Mouse (Mus musculus) ovary, adult 18-20 months (tissue): Measurements from ENCODE around the gene Wdr93.
A peak's percentile ranks its signal among the peaks of the same experiment; 100 is the strongest.

Experiments
- DNase-seq: peaks from one replicate; pipeline ENCODE4 v3.0.0; 2022; ENCODE audit warnings: low spot score, mixed read lengths

The Wdr93 gene

DNA sequence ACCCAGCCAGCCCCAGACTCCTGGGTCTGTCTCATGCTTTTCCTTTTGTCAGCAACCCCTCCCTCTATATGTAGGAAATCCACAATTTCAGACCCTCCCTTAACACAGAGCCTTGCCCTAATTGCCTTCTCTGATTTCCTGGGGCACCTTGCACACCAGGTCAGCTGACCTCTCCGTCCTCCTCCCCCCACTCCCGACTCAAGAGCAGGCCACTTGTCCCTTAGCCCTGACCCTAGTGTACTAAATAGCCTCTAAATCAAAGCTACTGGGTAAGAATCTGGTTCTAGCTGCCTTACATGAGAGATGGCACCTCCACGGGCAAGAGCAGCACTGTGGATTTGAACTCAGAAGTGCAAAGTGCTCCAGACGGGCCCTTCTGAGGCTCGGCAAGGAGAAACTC is 59.1 kb downstream of the Wdr93 start:
- no peak for DNase-seq

DNA sequence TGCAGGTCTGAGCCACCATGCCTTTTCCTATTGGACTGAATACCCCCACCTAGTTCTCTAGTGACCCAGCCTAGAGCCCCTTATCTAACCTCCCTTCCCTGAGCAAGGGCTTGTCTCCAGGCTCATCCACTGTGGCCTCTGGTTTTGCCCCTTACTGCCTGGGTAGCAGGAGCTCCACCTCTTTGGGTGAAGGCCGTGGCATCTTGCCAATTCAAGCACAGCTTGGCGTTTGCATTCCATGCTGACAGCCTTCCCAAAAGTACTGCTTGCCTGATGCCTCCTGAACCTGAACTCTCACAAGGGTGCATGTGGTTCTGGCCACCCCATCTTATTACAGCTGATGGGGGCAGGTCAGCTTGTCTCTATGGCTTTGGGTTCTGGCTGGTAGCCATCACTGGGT is 60.9 kb downstream of the Wdr93 start:
- peak; percentile 53 for DNase-seq

DNA sequence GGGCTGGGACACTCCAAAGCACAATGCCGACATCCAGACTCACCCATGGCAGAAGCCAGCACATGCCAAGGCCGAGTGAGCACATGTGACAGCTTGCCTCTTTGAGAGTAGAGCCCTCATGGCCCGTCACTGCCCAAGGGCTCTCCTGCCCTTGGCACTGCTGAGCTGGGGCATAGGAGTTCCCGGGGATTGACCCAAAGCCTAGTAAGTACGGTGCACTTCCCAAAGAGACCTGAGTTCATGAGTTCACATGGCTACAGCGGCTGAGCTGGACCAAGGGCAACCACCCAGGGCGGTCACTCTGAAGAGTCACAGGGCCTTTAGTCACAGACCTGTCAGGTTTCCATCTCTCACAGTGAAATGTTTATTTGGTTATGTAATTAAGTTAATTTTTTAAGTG is 65.6 kb downstream of the Wdr93 start:
- no peak for DNase-seq

DNA sequence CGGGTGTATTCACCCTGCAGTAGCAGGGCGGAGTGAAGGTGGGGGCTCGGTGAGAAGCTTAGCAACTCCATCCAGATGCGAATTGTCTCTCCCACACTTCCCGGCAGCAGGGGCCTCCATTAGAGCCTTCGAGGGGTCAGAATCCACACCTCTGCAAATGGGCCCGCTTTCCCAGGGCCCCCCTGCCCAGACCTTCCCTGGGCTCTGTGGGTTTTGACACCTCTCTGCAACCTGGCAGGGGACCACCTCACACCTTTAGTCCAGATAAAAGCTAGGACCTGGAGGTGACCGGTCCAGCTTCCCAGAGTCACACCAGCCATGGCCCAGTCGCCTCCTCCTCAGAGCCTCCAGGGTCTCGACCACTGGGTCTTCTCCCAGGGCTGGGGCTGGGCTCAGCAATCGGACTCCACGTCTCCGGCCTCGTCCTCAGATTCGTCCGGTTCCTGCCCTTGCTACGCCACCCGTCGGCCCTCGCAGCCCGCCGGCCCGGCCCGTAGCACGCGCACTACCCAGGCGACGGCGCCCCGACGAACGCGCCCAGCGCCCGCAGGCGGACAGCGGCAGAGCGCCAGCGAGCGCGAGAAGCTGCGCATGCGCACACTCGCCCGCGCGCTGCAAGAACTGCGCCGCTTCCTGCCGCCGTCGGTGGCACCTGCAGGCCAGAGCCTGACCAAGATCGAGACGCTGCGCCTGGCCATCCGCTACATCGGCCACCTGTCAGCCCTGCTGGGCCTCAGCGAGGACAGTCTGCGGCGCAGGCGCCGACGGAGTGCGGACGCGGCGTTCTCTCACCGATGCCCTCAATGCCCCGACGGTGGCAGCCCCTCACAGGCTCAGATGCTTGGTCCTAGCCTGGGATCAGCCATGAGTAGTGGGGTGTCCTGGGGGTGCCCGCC is 67.9 kb downstream of the Wdr93 start, which contains the start of gene Mesp2:
Gene Mesp2, plus strand, starts transcription at position 117 of the 896 bp plus-strand sequence.
- peak; percentile 52 for DNase-seq

DNA sequence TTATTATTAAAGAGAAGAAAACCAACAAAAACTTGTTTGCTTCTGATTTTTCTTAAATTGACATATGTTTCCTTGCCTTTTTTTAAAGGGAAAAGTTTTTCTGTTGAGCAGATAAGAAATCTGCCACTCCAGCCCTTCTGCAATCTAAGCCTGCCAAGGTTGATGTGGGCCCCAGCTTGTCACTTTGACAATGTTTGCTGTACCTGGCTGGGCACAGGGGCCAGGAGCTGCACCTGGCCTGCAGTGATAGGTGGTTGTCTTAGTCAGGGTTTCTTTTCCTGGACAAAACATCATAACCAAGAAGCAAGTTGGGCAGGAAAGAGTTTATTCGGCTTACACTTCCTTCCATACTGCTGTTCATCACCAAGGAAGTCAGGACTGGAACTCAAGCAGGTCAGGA is 70.4 kb downstream of the Wdr93 start:
- DNase-seq = no peak

DNA sequence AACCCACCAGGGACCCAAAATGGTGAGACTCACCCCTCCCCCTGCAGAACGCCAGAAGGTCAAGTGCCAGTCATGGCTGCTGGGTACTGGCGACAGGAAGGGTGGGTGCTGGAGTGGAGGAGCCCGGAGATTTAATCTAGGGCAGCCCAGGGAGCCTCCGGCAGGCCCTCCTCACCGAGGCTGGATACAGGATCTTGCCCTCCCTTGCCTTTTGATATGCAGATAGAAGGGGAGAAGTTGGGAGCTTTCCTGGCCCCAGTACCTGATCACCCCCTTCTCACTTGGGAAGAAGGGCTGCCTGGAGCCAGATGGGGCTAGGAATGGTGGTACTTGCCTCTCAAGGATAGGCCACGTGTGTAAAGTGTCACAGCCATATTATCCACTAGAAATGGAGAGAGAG is 75.4 kb downstream of the Wdr93 start:
- no peak for DNase-seq

DNA sequence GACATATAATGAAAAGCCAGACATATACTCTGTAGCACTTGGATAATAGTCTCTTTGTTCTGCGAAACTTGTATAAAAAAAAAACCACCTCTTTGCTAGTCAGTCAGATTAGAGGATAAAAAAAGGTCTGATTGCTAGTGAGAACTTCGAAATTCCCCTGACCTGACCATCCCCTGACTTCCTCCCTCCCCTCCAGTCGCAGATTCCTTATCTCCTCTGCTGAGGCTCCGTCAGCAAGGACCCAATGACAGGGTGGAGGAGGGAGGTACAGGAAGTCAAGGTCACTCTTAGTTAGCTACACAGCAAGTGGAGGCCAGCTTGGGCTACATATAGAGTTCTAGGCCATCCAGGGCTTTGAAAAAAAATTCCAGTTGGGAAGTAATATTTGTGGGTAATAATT is 76.6 kb downstream of the Wdr93 start:
- no peak for DNase-seq

DNA sequence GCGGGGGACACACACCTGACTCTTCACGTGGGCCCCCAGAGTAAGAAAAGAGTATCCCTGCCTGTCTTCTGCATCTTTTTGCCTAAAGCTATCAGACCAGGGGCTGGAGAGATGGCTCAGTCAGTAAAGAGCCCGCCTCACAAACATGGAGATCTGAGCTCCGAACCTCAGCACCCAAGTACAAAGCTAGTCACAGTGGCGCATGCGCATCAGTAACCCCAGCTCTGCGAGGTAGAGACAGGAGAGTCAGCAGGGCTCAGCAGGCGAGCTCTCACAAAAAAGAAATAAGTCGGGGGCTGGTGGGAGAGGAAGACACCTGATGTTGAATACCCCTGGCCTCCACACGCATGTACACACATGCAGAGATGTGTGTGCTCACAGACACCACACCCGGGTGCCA is 77.0 kb downstream of the Wdr93 start:
- DNase-seq = no peak

DNA sequence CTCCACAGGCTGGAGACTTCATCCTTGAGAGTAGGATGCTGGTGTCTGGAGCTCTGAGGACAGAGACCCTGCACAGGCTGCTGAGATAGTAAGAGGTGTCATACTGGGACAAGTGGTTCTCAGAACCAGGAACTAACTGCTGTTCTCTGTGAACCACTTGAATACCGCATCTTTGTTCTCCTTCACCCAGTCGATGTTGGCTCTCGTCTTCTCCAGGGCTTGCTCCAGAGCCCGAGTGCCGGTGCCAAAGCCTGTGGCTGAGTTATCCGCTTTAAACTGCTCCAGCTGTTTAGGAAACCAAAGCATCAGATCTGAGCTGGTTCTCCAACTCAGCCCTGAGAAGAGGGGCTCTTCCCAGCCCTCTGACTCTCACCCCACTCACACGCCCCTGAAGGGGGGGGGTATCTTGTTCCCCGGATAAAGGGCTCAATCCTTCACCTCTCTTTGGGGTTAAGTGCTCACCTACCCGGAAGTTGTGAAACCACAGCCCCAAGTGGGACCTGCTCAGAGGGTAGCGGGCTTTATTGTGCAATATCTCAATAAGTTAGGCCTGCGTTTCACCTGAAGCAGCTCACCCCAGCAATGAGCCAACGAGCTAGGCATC is 79.2 kb downstream of the Wdr93 start:
- DNase-seq = no peak

DNA sequence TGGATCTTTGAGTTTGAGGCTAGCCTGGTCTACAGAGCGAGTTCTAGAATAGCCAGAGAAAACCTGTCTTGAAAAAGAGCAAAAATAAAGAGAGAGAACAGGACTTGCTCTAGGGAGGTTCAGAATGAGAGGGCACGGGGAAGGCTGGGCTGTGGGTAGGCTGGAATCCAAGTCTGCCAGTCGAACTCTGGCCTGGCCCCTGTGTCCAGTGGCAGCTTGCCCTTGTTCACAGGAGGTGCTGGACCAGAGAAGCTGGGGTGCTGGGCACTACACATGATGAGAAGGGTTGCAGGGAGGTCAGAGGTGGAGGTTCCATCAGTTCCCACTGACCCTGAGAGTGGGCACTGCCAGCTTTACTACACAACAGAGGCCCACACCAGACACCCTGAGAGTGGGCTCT is 85.4 kb downstream of the Wdr93 start:
- no peak for DNase-seq

DNA sequence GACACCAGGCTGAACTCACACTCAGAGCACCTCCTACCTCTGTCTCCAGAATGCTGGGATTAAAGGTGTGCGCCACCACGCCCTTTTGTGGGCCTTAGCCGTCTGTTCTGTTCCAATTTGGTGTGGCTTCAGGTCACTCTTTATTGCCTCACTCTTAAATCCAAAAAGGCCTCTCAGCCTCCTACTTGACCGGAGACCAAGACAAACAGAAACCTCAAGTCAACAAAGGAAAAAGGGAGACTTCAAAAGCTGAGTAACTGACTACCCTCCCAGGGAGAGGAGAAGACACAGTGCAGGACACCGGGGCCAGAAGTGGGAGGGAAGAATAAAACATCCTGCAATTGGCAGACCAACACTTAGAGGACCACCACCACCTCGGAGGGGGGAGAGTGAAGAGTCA is 88.2 kb downstream of the Wdr93 start:
- DNase-seq = no peak

DNA sequence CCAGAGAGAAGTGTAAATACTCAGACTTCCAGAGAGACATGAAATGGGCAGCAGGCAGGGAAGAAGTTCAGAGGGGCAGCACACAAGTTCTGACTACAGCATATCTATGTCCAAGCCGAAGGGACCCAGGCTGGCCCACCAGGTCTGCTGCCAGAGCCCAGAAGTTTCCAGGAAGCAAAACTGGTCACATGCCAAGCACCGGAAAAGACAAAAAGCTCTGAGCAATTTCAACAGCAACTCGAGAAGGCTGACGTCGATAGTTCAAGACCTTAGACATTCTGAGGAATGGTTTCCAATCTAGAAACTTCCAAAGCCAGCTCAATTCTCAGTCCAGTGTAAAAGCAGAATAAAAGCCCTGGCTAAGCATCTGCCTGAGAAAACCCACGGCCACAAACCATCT is 88.6 kb downstream of the Wdr93 start:
- no peak for DNase-seq

DNA sequence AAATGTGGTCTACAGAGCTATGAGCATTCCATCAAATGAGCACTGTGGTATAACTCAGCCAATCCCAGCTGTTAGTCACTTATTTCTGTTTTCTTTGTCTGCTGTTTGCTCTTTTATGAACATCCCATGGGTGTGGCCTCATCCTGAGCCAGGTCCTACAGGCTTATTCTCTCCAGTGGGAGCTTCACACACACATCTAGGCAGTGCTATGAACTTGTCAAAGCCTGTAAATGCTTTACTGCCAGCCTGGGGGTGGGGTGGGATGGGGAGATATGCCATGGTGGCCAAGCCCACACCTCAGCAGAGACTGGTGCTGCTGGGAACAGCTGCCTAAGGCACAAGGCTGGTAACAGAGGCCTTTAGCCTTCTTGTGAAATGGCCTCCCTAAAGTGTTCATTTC is 90.0 kb downstream of the Wdr93 start:
- DNase-seq = no peak

DNA sequence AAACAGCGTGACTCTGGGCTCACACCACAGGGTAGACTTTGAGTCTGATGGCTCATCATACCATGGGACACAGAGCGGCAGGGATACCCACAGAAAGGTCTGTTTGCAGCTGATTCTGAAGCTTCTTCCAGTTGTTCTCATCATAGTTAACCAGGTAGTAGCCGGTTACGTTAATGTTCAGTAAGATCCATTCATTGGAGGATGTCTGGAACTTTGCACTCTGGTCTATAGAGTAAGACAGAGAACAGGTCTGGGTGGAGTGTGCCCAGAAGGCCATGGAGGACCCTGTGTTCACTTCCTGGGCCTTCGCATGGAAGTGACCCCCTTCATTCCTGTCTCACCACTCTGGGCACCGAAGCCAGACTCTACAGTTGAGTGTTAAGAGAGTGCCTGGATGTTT is 92.2 kb downstream of the Wdr93 start:
- no peak for DNase-seq
